Mouse (Mus musculus) heart, adult 2 months (tissue): Measurements from ENCODE around the gene Banf1.
"Not testable (repeated sequence)": the region's sequence is repeated elsewhere in the genome, so short reads cannot be mapped to it uniquely, and the experiment has no call there.

Experiments used
- CTCF ChIP-seq: fragments of 200-600 bp; IDR thresholded peaks from 2 replicates; pipeline ENCODE4 v1.8.1; 2022; ENCODE audit warnings: antibody characterized with exemption, mild to moderate bottlenecking, moderate library complexity
- POLR2A ChIP-seq: fragments of 200-500 bp; IDR thresholded peaks from 2 replicates; pipeline ENCODE4 v1.6.1; 2011; ENCODE audit warnings: mild to moderate bottlenecking, low read depth, low read length, control low read depth; ENCODE audit not compliant: insufficient read depth

- 0 out of 2 replicates have a peak, but pooled peaks have one; percentile 2 for TF ChIP-seq CTCF
- not testable (repeated sequence) for TF ChIP-seq POLR2A
These were observed 34.1 kb upstream of the Banf1 start for GRCm38 (mm10) chr19:5401073-5401472.
